Mouse (Mus musculus) spleen, postnatal 10 days (tissue): ENCODE data around the gene Cd247.

ENCODE experiments used
- DNase-seq, 2 experiments: peaks; one replicate each; pipeline ENCODE4 v3.0.0; 2021 to 2022; ENCODE audit warnings: low spot score in 2 of 2

Cd247 gene

DNA sequence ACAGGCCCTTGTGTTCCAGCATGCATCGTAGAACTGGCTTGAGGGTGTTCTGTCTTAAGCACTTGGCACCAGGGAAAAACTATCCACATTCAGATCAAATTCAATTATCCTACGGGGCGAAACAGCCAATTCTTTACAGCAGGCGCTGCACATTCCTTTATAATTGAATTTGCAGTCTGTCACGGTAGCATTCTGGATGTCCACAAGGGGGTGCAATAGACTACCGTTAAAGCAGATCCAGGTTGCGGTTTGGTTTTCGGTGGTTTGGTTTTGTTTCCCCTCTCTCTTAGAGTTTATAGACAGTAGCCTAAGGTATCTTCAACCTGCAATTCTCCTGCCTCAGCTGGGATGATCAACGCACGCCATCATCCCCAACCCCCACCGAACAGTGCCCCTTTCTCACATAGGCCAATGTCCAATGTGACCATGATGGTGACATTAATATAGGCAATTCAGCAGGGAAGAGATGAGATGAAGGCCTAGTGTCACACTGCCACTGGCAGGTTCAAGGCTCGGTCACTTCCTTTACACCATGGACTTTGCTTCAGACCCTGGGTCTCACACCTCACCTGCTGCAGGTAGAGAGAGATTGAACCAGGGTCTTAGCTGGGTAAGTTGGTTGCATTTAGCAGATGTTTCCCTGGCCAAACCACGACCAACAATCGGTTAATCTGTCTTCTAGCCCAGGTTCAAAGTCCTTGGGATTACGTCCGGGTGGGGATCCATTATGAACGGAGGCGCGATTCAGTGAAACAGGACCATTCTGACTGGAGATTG is 12.8 kb upstream of the Cd247 start:
- peak; percentile 33 to 67 for DNase-seq

DNA sequence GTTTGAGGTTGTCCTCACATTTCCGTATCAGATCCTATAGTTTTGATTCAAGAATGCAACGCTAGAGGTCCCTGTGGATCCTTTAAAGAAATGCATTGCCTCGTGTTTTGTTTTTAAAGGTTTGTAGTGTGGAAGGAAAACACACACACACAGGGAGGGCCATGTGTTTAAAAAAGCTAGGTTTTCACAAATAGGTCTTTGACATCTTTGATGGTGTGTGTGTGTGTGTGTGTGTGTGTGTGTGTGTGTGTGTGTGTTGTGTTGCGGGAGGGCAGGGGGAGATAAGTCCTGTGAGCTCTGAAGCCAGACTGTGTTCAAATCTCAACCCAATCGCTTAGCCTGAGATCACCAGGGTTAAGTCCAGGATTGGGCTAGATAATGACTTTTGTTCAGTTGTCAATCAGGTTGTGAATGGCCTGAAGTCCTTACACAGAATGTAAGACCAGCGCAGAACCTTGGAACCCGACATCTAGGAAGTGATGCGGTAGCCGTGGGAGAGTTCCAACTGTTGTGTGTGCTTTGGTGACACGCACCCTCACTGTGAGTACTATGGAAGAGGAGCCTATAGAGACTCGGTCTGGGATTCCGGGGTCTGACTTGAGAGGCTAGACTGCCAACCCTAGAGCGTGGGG is 8.4 kb upstream of the Cd247 start:
- no peak for DNase-seq

DNA sequence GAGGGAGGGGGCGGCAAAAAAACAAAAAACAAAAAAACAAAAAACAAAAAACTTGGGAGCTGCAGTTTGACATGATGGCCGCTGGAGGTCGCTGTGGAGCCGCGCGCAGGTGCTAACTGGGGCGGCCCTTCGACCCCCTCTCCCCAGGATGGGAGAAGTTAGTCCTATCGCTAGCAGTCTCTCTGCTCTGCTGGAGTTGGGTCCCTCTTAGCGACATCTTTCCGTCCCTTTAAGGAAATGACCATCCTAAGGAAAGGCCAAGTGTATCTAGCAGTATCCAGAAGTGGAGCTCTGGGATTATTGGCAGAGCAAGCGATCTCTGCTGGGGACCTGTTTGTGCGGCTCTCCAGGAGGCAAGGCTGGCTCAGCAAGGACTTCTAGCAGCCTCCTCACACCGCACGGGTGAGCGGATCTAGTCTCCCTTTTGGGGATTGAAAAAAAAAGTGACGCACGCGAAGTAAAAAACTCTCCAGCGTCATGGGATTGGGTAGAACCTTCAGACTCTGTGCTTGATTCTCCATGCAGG is 7.8 kb upstream of the Cd247 start:
- DNase-seq = peak; percentile 38 to 59

DNA sequence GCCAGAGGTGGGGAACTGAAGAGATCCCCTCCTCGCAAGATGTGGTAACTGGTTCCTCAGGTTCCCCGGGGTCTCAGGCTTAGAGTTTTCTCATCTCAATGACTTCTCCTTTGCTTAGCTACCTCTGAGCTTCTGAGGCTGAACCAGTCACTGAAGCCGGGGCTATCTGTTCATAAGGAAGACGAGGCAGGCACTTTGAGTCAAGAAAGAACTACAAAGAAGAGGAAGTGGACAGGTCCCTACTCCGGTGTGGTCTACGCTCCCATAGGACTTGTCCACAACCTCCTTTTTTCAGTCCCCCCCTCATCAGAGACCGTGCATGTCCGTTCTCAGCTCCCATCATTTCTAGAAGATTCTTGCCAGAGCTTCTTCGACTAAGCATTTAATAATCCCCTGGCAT is 7.1 kb upstream of the Cd247 start:
- no peak for DNase-seq

DNA sequence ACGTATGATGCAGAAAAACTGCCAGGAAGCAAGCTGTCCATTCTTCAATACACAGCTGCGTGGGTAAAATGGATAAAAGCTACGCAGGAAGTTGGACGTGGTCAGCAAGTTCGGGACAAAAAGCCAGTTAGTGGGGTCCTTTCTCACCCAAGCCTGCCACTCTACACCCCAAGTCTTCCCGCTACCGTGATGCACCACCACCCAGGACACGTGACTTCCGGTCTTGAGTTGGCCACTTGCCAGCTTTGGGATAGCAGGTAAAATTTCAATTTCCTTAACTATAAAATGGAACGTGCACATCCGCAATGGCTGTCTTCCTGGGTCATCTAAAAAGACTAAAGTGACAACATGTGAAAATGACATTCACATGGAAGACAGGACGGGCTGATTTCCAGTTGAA is 6.6 kb upstream of the Cd247 start:
- no peak for DNase-seq

DNA sequence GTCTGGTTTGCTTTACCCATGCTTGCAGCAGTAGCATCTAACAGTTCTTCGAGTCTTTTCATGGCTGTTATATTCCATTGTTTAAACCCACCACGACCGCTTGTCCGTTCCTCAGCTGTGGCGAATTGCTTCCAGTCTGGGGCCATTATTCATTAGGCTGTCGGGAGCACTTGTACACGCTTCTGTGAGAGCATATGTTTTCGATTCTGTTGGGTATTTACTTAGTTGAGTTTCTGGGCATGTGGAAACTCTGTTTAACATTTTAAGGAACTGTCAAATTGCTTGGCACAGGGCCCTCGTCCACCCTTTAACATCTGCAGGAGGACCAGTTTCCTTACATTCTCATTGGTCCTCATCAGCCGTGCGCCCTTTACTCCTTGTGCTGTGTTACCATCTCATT is 2.2 kb upstream of the Cd247 start:
- no peak for DNase-seq

DNA sequence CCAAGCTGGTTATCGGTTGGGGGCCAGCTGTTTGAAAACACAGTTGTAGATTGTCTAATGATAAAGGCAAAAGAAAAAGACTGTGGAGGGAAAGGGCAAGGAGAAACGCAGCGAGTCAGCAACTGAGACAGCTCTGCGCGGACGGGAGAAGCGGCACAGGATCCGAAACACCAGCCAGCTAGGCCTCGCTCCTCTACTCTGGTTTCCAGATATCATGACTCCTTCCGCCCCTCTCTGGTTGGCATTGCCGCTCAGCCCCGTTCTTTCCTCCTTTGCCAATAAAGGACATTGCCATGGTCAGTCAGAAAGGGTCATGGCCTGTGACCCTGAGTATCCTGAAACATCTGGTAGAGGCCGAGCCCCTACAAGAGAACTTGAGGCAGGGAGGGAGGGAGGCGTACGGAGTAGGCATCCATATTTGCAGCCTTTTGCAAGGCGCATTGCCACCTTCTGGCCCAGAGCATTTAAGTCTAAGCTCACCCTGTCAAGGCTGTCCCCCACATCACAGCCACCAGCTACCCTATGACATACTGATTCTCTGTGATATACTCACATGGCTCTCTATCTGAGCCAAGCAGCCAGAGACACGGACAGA is 682 bp downstream of the Cd247 start:
- DNase-seq = no peak

DNA sequence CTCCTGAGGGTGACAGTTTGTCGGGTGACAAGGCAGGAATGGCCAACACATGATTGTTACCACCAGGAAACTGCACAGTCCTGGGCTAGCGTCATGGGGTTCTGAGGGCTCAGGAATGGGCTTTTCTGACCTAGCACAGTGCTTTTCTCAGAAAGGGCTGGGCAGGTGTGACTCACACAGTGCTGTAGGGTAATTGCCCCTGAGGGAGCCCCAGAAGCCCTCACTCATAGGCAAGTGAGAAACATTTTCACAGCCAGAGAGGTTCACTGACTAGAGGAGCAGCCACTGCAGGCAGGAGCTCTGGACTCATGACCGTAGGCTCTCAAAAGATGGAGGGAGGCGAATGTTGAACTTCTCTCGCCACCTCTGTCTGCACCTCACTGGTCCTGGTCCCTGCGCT is 1.5 kb downstream of the Cd247 start:
- no peak for DNase-seq

DNA sequence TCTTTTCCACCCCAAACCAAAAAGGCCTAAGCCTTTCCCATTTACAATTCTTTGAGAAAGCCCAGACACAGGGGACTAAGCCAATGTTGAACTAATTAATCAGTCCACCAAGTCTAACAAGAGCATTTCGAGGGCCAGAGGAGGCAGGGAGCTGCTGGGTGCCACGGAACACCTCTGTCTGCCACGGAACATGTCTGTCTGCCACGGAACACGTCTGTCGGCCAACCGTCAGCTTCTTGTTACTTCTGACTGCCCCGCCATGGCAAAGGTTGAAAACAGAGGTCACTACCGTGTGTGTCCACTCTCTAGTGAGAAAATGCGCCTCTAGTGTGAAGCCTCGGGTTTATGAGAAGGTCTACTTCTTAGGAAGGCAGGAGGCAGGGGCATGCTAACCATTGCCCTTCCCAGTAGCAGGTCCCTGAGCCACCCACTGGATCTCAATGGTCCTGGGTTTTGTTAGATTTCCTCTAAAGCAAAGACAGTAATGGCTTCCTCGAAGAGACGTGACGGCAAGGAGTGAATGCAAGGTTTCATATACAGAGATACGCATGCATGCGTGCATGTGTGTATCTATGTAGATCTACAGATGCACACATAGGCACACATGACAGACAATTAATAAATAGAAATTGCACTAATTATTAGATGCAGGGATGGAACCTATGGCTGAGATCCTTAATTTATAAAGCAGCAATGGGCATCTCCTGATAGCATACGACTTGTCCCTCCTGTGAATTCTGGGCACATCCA is 2.2 kb downstream of the Cd247 start:
- DNase-seq = no peak

DNA sequence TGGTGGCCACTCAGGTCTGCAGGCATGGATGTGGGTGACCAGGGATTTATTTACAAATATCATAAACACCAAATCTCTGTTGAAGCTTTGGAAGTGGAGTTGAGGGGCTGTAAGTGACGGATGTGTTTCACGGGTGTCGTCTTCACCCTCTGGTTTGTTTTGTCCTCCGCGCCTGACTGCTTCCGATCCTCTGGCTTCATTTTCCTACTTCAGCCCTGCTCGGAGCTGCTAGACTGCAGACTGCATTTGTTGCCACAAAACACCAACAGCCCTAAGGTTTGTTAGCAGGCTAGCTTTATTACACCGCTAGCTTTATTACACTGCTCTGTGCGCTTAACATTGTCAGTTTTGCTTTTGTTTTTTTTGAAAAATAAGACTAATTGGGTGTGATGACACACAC is 2.9 kb downstream of the Cd247 start:
- DNase-seq = no peak

DNA sequence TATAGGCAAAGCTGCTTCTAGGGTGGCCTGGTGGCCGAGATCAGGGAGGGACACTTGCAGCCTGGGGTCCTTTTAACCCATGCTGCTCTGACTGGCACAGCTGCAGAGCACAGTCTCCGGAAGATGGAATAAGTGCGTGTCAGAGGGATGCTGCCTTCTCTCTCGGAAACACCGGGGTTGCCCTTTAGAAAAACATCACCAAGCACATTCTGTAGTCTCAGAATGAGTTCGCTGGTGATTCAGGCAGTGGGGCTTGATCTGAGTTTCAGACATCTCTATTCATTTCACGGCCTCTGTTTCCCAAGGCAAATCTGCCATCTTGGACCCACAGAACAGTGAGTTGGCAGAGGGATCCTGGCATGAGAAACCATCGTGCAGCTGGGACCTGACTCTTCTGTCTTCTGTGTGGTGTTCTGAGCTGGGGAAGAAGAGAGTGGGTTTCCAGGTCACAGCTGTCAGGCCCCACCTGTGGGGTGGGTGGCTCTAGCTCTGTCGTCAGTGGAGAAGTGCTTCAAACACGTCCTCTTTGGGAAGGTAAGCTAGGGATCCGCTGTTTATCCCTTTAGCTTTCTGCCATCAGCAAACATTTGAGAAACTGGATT is 13.3 kb downstream of the Cd247 start:
- no peak for DNase-seq

DNA sequence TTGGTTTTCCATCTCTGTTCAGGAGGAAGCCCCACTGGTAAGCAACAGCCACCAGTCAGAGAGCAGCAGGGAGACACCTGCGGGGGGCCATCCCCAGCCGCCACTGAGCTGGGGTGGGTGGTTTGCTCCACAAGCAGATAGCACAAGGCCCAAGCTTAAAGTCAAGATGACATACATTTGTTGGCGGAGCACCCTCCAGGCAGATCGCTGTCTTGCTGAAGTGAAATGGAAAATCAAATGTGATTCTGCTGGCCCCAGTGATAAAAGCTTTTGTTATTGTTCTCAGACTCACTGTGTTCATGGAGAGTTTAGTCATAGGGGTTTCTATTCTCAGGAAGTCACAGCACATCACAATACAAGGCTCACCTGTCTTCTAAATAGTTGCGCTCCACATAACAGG is 14.6 kb downstream of the Cd247 start:
- no peak for DNase-seq

DNA sequence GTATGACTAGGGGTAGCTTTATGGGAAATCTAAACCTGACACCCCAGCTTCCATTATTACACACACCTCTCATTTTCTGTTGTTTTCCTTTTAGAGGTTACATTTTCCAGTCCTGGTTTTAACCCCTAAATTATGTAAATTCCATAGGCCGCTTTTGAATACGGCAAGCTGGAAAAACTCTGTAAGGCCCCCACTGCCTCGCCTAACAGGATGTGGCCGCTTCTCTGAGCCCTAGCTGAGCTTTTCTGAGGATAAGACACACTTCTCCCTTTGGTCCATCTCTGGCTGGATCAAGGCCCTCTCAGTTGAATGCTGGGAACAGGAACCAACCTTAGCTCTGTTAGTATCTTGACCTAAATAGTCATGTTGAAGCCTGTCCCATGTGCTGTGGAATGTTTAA is 15.7 kb downstream of the Cd247 start:
- DNase-seq = no peak

DNA sequence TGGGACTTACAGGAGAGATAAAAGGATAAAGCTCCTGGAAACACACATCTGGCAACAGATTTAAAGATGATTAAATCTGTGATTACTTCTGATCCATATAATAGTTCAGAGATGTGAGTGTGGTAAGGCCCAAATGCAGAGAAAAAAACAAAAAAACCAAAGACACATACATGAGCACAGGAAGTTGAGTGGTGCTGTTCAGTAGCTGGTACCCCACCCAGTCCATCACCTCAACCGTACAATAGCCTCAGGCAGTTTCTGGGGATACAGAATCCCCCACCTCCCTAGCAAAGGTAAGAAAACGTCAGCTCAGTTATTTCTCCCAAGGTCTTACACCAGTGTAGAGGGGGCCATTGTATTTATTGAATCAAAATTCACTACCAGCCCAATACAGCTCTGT is 22.2 kb downstream of the Cd247 start:
- DNase-seq = no peak

DNA sequence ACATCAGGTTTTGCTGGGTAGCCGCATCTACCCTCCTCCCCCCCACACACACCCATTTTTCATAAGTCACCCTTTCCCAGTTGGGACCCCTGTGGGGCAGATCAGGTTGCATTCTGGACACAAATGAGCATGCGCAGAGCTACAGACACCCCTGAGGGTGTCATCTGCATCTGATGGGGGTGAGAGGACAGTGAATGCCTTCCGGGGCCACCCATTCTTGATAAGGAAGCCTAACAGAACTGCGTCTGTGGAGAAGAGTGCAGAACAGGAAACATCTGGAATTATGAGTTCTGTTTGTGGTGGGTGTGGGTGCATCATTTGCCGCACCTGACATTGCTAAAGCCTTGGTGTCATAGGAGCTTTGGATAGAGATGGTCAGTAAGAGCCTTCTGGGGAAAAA is 22.7 kb downstream of the Cd247 start:
- DNase-seq = no peak

DNA sequence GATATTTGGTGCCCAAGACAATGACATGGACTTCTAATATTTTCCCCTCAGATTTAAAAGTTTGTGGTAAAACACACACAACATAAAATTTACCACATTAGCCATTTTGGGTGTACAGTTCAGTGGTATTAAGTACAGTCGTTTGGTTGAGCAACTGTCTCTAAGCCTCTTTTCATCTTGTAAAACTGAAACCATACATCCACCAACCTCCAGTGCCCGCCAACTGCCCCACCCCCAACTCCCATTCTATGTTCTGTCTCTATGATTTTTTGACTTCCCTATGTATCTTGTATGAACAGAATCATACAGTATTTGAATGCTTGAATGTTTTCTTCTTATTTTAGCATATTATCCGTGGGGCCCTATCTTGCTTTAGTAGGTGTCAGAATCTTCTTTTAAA is 24.3 kb downstream of the Cd247 start:
- DNase-seq = no peak

DNA sequence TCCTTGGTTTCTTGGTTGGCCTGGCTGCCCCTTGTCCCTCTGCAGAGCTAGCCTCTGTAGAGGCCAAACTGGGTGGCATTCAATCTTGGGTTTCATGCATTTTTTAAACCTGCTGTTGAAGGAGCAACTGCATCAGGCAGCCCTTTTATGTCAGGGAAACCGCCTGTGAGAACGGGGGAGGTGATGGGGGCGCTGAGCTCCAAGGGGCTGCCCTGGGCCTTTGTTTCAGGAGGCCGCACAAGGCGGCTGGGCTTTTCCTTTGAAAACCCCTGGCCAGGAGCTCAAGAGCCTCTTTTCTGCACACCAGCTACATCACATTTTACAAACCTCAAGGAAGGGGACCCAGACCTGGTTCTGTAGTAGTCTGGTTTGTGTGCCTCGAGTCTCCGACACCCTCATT is 25.6 kb downstream of the Cd247 start:
- DNase-seq = no peak

DNA sequence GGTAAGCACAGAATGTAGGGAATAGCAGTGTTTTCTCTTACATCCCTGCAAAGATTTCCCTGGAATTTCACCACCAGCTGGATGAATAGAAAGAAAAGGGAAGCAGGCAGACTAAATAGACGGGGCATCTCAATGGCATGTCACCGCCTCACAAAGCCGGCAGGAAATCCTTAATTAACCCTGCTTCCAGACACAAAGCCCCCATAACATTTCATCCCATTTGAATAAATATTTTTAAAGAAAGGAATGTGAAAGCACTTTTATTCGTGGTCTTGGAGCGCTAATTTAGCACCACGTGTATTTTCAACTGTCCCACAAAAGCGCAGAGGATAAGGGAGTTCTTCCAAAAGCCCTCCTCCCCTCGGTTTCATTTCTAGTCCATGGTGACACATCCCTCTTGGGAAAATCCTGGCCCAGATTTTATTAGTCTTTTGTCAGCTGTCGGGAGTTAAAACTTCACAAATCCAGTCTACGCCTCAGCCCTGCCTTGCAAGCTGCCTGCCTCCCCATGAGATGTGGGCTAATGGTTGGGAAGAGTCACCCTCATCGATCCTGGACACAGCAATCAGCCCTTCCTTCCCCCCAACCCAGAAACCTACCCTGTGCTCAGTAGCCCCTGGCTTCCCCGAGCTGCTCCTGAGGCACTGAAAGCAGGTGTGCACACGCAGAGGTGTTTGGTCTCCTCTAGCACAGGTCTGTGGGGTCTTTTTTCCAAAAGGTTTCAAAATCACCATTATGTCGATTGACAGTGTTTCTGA is 26.2 kb downstream of the Cd247 start:
- no peak for DNase-seq

DNA sequence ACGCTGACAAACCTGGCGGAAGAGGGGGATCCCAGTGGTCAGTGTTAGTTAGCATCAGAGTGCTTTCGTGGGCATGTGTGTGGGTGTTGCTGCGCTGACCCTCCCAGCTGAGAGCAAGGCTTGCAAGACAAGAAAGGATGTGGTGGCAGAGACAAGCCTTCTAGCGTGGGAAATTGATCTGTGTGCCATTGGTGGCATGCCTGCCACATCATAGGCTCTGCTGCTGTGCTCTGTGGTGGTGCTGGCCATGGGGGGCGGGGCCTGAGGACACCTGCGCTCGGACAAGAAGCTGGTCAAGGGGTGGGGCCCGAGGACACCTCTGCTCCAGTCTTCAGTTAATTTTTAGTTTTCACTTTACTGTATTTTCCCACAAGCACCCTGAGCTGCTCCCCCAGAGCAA is 27.9 kb downstream of the Cd247 start:
- DNase-seq = no peak

DNA sequence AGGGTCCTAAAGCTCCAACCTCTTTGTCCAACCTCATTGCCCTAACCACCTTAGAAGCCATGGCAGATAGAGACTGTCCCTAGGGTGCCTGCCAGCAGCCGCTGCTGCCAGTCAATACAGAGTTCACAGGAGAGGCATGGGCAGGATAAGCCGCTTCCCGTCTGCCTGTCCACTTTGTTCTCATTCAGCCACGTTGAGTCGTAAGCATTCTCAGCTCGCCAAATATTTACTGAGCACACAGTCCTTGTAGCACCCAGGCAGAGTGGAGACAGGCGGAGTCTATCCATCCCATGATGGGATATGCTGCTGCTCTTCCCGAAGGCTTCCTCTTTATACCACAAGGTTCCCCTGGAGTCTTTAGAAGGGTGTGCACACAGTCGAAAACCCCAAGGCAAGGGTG is 28.8 kb downstream of the Cd247 start:
- no peak for DNase-seq

DNA sequence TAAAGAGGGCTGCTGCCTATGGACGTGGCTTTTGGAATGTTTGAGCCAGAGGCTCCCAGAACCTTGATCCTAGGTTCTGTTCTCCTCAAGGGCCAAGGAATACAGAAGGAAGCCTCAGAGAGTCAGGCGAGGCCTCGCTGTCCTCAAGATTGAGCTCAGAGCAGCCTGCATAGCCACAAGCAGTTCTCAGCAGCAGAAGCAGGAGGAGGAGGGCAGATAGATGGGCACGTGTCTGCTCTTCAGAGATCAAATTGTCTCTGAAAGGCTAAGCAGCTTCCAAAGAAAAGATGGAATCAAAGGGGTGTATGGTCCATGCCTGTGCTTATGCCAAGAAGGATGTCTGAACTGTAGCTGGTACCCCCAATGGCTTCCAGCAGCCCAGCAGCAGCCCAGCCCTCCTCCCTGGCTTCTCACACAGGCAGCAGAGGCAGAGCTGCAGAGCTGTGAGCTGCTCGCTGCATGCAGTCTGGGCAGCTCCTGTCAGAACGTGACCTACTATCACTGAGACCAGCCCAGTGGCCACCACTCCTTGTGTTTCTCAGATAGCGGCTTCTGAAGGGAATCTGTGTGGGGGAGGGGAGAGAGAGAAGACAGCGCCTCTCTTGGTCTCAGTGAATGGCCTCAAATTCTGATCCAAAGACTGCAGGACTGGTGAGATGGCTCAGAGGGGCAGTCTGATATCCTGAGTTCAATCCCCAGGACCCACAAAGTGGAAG is 29.8 kb downstream of the Cd247 start:
- peak; percentile 32 to 61 for DNase-seq
